19 mouse cellular contexts compared by ENCODE assay signal in the genomic region with DNA sequence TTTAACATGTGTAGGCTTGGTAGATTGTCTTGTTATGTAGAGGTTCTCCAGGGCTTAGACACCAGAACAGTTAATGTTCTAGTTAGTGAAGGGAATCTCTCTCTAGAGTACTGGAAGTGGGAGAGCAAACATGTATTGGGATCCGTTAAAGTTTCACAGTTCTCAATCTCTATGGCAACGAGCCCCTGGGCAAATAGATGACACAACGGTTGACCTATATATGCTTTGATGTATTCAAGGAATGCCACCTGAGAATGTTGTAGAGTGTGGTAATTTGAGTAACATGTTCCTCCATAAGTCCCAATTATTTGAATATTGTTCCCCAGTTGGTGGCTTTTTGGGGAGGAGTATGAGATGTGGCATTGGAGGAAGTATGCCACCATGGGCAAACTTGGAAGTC.
"Had no signal": no experiment of that assay in that cellular context is flagged by ENCODE, and none has a peak within 500 bp of the region (broad histone marks: within the 10 kb centered on the region; RNA-seq: fewer than 3 reads in every experiment).

No protein-coding gene starts in this region.

- H3K4me3 ChIP-seq: liver, embryonic 12.5 days; midbrain, embryonic 10.5 days; midbrain, embryonic 12.5 days; myocyte; neural tube, embryonic 13.5 days; neural tube, embryonic 15.5 days had no signal

- H3K4me2 ChIP-seq: liver, embryonic 12.5 days; midbrain, embryonic 12.5 days; neural tube, embryonic 13.5 days; neural tube, embryonic 15.5 days had no signal

- ATAC-seq: liver, embryonic 12.5 days; midbrain, embryonic 16.5 days had no signal

- DNase-seq: lung, adult 18-20 months; lung, postnatal 10 days; lung, postnatal 4 days; midbrain, embryonic 14.5 days; right cerebral cortex, adult 18-20 months; right cerebral cortex, postnatal 25 days; right cerebral cortex, postnatal 4 days; spleen, adult 18-20 months; thymus, adult 18-20 months; thymus, postnatal 14 days; thymus, postnatal 36 days had no signal

- H3K4me1 ChIP-seq: liver, embryonic 12.5 days; midbrain, embryonic 10.5 days; midbrain, embryonic 12.5 days; neural tube, embryonic 13.5 days; neural tube, embryonic 15.5 days had no signal

- H3K9me3 ChIP-seq: liver, embryonic 12.5 days; midbrain, embryonic 10.5 days; midbrain, embryonic 12.5 days; neural tube, embryonic 13.5 days; neural tube, embryonic 15.5 days had no signal

- H3K27me3 ChIP-seq: liver, embryonic 12.5 days; midbrain, embryonic 12.5 days; neural tube, embryonic 13.5 days; neural tube, embryonic 15.5 days had no signal

- H3K9ac ChIP-seq: liver, embryonic 12.5 days; liver, embryonic 14.5 days; midbrain, embryonic 12.5 days; neural tube, embryonic 13.5 days; neural tube, embryonic 15.5 days had no signal

- H3K27ac ChIP-seq: liver, embryonic 12.5 days; liver, embryonic 14.5 days; midbrain, embryonic 10.5 days; midbrain, embryonic 12.5 days; neural tube, embryonic 13.5 days; neural tube, embryonic 15.5 days had no signal

- H3K36me3 ChIP-seq: liver, embryonic 12.5 days; midbrain, embryonic 10.5 days; midbrain, embryonic 12.5 days; neural tube, embryonic 13.5 days; neural tube, embryonic 15.5 days had no signal
